Mouse (Mus musculus): ENCODE results near the gene Spn. TPM values are rescaled to one million over a fixed set of nuclear protein-coding genes. Genes with fewer than 3 reads are reported as not detected.
"Not testable (repeated sequence)": the region's sequence is repeated elsewhere in the genome, so short reads cannot be mapped to it uniquely, and the experiment has no call there.

Gene Spn
- total RNA-seq, 2 experiments from 2014 or later = 0.07 to 0.26 TPM

DNA sequence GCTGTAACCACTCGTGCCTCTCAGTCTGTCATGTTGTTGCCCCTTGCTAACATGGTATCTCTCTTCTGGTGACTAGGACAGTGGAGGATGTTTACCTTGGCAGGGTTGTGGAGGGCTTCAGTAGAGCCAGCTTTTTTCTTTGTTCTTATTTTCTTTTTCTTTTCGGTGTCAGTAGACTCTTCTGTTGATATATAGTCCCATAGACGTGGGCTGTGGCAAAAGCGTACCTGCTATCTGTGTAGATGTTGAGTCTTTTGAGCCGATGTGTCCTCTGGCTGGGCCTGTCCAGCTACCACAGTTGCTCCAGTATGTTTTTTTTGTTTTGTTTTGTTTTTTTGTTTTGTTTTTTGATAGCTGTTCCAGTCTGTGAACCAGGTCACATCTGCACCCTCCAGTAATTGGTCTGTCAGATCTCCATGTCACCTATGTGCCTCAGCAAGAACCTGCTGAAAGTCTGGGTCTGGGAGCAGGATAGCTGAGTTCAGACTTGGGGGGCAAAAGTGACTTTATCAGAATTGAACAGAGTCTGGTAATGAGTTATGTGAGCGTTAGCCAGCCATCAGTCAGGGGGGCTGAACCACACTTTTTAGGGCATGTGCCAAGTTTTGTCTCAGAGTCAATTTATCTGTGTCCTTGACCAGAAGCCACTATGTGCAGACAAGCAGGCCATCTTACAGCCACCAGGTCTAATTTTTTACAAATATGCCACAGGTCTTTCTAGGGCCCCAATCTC, 50.2 kb downstream of the Spn start, which contains the start of gene Zg16:
Gene Zg16 (minus strand): TSS at position 51 of the 733 bp plus-strand sequence.
- intact Hi-C loops (cut with DNase I) = loop anchor here (2.0 kb wide), 1 partner anchor 675 kb away; no protein-coding TSS in a partner anchor
- not testable (repeated sequence) for DNase-seq

DNA sequence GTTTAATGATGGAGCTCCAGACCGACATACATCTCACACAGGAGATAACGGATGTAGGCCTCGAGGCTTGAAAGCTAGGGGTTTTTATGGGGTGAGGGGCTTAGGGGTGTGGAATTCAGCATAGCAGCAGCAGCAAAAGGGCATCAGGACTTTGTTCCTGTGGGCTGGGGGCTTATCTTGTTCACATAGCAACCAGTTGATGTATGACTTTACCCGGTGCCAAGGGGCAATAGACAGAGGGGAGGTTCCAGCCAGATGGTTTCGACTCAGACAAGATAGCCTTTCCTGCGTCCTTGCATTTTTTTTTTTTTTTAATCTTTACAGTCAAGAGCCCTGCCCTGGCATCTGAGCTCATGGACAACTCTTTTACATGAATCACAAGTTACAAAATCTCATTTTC, 51.9 kb downstream of the Spn start:
- DNase-seq; intact Hi-C loops (cut with DNase I): not testable (repeated sequence)

DNA sequence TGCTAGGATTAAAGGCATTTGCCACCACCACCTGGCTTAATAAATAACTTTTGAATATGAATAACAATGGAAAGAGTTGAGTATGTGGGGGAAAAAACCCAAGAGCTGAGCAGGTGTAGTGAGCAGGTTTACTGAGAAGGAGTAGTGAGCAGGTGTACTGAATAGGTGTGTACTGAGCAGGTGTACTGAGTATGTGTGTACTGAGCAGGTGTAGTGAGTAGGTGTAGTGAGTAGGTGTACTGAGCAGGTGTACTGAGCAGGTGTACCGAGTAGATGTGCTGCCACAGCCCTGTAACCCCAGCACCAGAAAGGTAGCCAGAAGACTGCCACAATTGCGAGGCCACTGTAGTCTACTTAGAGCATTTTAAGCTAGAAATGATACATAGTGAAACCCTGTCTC, 52.8 kb downstream of the Spn start:
- no peak for DNase-seq
- intact Hi-C loops (cut with DNase I) = no loop called here

DNA sequence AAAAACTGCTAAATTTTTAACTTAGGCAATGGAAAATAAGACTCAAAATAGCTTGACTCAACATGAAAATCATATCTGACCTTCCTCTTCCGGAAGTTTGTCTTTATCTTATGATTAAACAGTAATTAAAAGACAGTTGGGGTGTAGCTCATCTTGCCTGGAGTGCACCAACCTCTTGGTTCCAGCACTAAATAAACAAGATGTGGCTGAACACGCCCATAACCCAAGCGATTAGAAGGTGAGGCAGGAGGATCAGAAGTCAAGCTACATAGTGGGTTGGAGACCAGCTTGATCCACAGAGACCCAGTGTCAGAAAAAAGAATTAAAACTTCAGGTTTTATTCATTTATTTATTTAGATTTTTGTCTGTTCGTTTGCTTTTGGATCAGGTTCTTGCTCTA, 53.9 kb downstream of the Spn start:
- intact Hi-C loops (cut with DNase I) = no loop called here
- DNase-seq = no peak

DNA sequence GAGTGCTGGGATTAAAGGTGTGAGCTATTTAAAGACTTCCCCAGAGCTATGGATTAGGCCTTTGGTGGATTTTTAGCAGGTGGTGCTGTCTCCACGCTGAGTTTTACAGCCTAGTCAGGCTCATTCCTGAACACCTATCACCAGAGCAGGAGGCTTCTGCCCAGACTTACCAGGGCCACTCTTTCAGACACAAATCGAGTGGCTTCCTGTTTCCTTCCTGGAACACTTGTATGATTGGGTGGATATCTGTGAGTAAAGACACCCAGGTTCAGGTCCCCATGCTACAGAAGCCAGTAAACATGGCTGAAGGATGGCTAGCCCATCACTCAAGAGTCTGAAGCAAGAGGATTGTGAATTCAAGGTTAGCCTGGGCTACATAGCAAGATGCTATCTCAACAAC, 54.6 kb downstream of the Spn start:
- DNase-seq = no peak
- intact Hi-C loops (cut with DNase I) = no loop called here

DNA sequence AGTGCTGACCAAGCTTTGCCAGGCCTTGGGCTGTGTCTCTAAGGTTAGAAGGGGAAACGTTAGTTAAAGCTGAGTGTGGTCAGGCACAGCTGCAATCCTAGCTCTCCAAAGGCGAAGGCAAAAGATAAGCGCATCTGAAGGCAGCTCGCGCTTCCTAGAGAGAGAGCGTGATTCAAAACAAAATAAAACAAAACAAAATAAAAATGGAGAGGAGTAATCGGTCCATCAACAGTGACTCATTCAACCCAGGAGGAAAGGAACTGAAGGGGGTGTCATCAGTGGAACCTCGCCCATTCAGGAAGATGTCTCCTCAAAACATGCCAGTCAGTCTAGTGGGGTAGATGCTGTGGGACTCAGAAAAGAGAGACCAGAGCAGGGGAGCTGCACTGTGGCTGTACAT, 55.4 kb downstream of the Spn start:
- intact Hi-C loops (cut with DNase I) = no loop called here
- DNase-seq = no peak

Other genes starting within 250 kb of the Spn start
- gene Tmem219, start 214.9 kb downstream of the Spn start, total RNA-seq (2021) = 1 to 10 TPM; 9.1 to 9.3 TPM
- gene Kctd13, start 208.9 kb downstream of the Spn start, total RNA-seq (2021) = 1 to 10 TPM; 1.4 to 1.6 TPM
- gene Asphd1, start 188.2 kb downstream of the Spn start, total RNA-seq (2021) = not detected
- 1 to 10 TPM; 1.5 to 2.3 TPM for gene Sez6l2, start 187.3 kb downstream of the Spn start, total RNA-seq (2021)
- 10 to 100 TPM; 28.0 to 37.2 TPM for gene Cdipt, start 161.9 kb downstream of the Spn start, total RNA-seq (2021)
- under 1 TPM; 0.43 to 0.44 TPM for gene Cdiptos, start 161.7 kb downstream of the Spn start, total RNA-seq (2021)
- gene Mvp, start 123.2 kb downstream of the Spn start, total RNA-seq (2021) = 10 to 100 TPM; 20.3 to 25.7 TPM
- not detected for gene Pagr1b, start 121.3 kb downstream of the Spn start, total RNA-seq (2021)
- gene Pagr1a, start 120.5 kb downstream of the Spn start, total RNA-seq (2021) = 10 to 100 TPM in 1 of 2 experiments, 1 to 10 TPM in 1; 6.1 to 11.4 TPM
- gene Gm42742, start 116.7 kb downstream of the Spn start, total RNA-seq (2021) = 10 to 100 TPM; 12.9 to 16.6 TPM
- gene Prrt2, start 116.6 kb downstream of the Spn start, total RNA-seq (2021) = under 1 TPM; 0.20 to 0.92 TPM
- 10 to 100 TPM; 69.8 to 76.4 TPM for gene Maz, start 110.8 kb downstream of the Spn start, total RNA-seq (2021)
- 1 to 10 TPM in 1 of 2 experiments, under 1 TPM in 1; 0.79 to 1.4 TPM for gene Kif22, start 95.4 kb downstream of the Spn start, total RNA-seq (2021)
- not detected for gene Zg16, start 50.5 kb downstream of the Spn start, total RNA-seq (2021)
- gene AI467606, start 46.5 kb downstream of the Spn start, total RNA-seq (2021) = under 1 TPM; 0.41 to 0.69 TPM
- gene Qprt, start 15.6 kb downstream of the Spn start, total RNA-seq (2021) = under 1 TPM; 0.15 to 0.76 TPM
- 10 to 100 TPM; 24.1 to 28.0 TPM for gene Cd2bp2, start 58.2 kb upstream of the Spn start, total RNA-seq (2021)
- 10 to 100 TPM; 25.4 to 31.3 TPM for gene Tbc1d10b, start 70.6 kb upstream of the Spn start, total RNA-seq (2021)
- gene Mylpf, start 71.1 kb upstream of the Spn start, total RNA-seq (2021) = over 10,000 TPM; 37,212 to 46,634 TPM
- 1 to 10 TPM; 3.6 to 4.2 TPM for gene Zfp553, start 95.2 kb upstream of the Spn start, total RNA-seq (2021)
- 1 to 10 TPM; 1.4 to 2.4 TPM for gene Sept1, start 95.3 kb upstream of the Spn start, total RNA-seq (2021)
- 10 to 100 TPM; 16.4 to 16.8 TPM for gene Zfp771, start 106.5 kb upstream of the Spn start, total RNA-seq (2021)
- 10 to 100 TPM; 26.8 to 29.1 TPM for gene Dctpp1, start 122.9 kb upstream of the Spn start, total RNA-seq (2021)
- gene Sephs2, start 136.2 kb upstream of the Spn start, total RNA-seq (2021) = 10 to 100 TPM; 28.5 to 30.0 TPM
- under 1 TPM; 0.27 to 0.79 TPM for gene Itgal, start 158.4 kb upstream of the Spn start, total RNA-seq (2021)
- 10 to 100 TPM; 29.4 to 30.7 TPM for gene Zfp768, start 207.8 kb upstream of the Spn start, total RNA-seq (2021)
- 1 to 10 TPM; 1.6 to 3.2 TPM for gene Zfp747, start 238.2 kb upstream of the Spn start, total RNA-seq (2021)
- gene 9130019O22Rik, start 249.3 kb upstream of the Spn start, total RNA-seq (2021) = 1 to 10 TPM; 1.3 to 2.0 TPM

Measured in gastrocnemius, postnatal 36 days (tissue).